Mouse (Mus musculus) embryonic facial prominence, embryonic 14.5 days (tissue): Measurements from ENCODE around the gene Gapvd1. TPM values are rescaled to one million over a fixed set of nuclear protein-coding genes. Genes with fewer than 3 reads are reported as not detected.
A peak's percentile ranks its signal among the peaks of the same experiment; 100 is the strongest.
"Not testable (repeated sequence)": the region's sequence is repeated elsewhere in the genome, so short reads cannot be mapped to it uniquely, and the experiment has no call there.

ENCODE experiments used
- ATAC-seq: fragments of 200-750 bp; cut with Nextera tagmentation; 2 replicates; pipeline ENCODE4 v1.8.0; 2017; ENCODE audit warnings: low read depth, moderate number of reproducible peaks, moderate TSS enrichment
- DNase-seq: peaks from one replicate; pipeline ENCODE4 v3.0.0-alpha.2; 2015; ENCODE audit warnings: low spot score
- H3K27ac ChIP-seq: fragments of 300-500 bp; sonication (generic); replicated peaks from 2 replicates; pipeline ENCODE4 v1.5.1; 2014; ENCODE audit warnings: low read depth, mild to moderate bottlenecking, low read length, moderate library complexity
- H3K27me3 ChIP-seq: fragments of 300-500 bp; sonication (generic); replicated peaks from 2 replicates; pipeline ENCODE4 v1.6.1; 2014; ENCODE audit warnings: low read length; ENCODE audit not compliant: control insufficient read depth, insufficient read depth
- H3K36me3 ChIP-seq: fragments of 300-500 bp; sonication (generic); 2 replicates; pipeline ENCODE4 v1.6.1; 2014; ENCODE audit warnings: low read length, mixed read lengths; ENCODE audit not compliant: control insufficient read depth, insufficient read depth
- H3K4me1 ChIP-seq: fragments of 300-500 bp; sonication (generic); 2 replicates; pipeline ENCODE4 v1.6.1; 2014; ENCODE audit warnings: antibody characterized with exemption, low read length; ENCODE audit not compliant: control insufficient read depth, insufficient read depth
- H3K4me2 ChIP-seq: fragments of 300-500 bp; sonication (generic); 2 replicates; pipeline ENCODE4 v1.6.1; 2014; ENCODE audit warnings: low read depth, mild to moderate bottlenecking, low read length, moderate library complexity, mixed read lengths
- H3K4me3 ChIP-seq: fragments of 300-500 bp; sonication (generic); 2 replicates; pipeline ENCODE4 v1.5.1; 2014; ENCODE audit warnings: low read depth, mild to moderate bottlenecking, low read length
- H3K9ac ChIP-seq: fragments of 300-500 bp; sonication (generic); 2 replicates; pipeline ENCODE4 v1.6.1; 2014; ENCODE audit warnings: low read depth, mild to moderate bottlenecking, low read length, moderate library complexity, mixed read lengths
- H3K9me3 ChIP-seq: fragments of 300-500 bp; sonication (generic); 2 replicates; pipeline ENCODE4 v1.6.1; 2016; ENCODE audit warnings: low read length; ENCODE audit not compliant: control insufficient read depth
- WGBS: fragments of 180-500 bp; shearing (Covaris S2); extraction: QIAGEN DNeasy Blood & Tissue Kit; methylation state at CpG from one replicate; pipeline ENCODE4 v1.1.7; 2014; 5-methylcytosine and 5-hydroxymethylcytosine counted together
- polyA plus RNA-seq: library from polyadenylated mRNA; unstranded; fragments of >200 nt; fragmentation: Nextera tagmentation; extraction: Ambion mirVana; gene quantifications from 2 replicates; pipeline ENCODE4 v1.2.1, GENCODE M21; 2014

Gapvd1 gene
- polyA plus RNA-seq, 1 experiment from 2014 or later, result 92.3 TPM

DNA sequence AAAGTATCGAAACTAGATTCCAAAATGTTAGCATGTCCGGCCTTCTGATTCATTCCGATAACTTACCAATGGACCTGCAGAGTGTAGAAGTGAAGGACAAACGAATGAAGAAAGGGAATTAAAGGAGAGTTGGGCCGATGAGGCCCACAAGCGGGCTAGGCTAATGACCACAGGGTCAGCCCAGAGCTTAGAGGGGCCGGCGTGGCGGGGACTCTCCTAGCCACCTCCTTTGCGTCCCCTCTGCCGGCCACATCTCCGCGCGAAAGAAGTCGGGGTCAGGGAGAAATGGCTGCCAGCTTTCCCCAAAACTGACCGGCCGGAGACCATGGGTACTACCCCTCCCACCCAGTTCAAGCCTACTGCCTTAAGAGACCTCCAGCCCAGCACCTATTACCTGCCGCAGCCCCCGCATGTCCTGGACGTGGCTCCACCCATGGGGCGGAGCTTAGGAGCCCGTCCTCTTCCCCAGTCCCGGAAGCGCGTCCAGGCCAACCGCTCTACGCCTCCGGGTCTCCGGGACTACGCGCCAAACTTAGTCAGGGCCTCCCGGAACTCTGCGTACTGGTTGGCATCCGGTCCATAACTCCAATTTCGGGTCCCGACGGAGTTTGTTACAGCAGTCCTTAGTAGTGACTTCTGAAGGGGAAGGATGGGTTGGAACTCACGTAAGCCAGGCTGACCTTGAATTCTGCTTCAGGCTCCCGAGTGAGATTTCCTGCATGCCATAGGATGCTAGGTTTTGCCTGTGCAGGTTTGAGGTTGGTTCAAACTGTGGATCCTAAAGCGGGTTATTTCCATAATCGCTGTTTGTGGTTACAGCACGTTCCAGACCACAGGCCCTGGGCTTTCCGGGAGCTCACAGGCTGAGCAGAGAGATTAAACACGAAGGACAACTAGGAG lies 44.6 kb upstream of the Gapvd1 start, which contains the start of gene Rabepk:
Gene Rabepk, minus strand, starts transcription at position 556 of the 900 bp plus-strand sequence.
- ATAC-seq, result peak; percentile 79
- WGBS, result 4% methylated on average over 38 of the region's 44 CpGs
- Histone ChIP-seq H3K9me3 (no peaks in the 10 kb centered on the region), H3K36me3 (peaks cover 26% of the 10 kb centered on the region; the same call in 1 of the 2 replicates), H3K4me3 (peak within 1 kb of the TSS; percentile 73), H3K27ac (peak within 1 kb of the TSS; percentile 82), H3K27me3 (no peaks in the 10 kb centered on the region), H3K4me2 (peak within 1 kb of the TSS; percentile 75), H3K4me1 (peaks cover 19% of the 10 kb centered on the region), H3K9ac (peak within 1 kb of the TSS; percentile 72)
- DNase-seq, result peak; percentile 94

DNA sequence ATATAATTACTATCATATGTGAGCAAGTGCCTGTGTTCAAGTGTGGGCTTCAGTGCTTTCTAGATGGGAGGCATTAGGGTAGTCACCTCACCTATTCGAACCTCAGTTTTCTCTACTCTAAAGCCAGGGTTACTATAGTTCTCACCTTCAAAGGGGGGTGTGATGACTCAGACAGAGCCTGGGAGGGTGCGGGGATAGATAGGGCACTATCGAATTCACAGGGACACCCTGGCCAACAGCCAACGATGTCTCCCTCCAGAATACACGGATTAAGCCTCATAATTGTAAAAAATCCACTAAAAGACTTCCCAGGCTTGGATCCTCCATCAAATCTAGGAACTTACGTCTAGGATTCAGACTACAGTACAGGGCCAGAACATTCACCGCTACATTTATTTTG lies 40.4 kb upstream of the Gapvd1 start:
- H3K9ac ChIP-seq, result no peak overlapping the region
- no peak overlapping the region for H3K27ac ChIP-seq
- H3K4me1 ChIP-seq, result peaks cover 9% of the 10 kb centered on the region
- no peak for ATAC-seq
- no peak overlapping the region for H3K4me3 ChIP-seq
- no peak overlapping the region for H3K4me2 ChIP-seq
- WGBS, result 78% methylated on average over 7 of the region's 7 CpGs
- H3K9me3 ChIP-seq, result no peaks in the 10 kb centered on the region
- H3K27me3 ChIP-seq, result no peaks in the 10 kb centered on the region
- DNase-seq, result no peak
- H3K36me3 ChIP-seq, result peaks cover 18% of the 10 kb centered on the region

DNA sequence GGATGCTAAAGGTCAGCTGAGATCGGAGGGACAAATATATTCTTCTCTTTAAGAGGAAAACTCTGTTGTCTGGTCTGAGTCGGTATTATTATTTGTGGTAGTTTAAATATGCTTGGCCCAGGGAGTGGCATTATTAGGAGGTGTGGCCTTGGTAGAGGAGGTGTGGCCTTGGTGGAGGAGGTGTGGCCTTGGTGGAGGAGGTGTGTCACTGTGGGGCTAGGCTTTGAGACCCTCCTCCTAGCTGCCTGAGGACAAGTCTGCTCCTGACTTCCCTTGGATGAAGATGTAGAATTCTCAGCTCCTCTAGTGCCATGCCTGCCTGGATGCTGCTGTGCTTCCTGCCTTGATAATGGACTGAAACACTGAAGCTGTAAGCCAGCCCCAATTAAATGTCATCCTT lies 39.5 kb upstream of the Gapvd1 start:
- 96% methylated on average over 2 of the region's 2 CpGs for WGBS
- no peak for DNase-seq

DNA sequence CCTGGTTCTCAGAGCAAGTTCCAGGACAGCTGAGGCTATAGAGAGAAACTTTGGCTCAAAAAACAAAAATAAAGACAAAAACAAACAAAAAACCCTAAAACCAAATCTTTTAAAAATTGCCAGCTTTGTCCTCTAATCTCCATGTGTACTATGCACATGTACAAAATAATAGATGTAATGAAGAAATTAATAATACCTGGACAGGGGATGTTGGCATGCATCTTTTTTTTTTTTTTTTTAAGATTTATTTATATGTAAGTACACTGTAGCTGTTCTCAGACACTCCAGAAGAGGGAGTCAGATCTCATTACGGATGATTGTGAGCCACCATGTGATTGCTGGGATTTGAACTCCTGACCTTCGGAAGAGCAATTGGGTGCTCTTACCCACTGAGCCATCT lies 37.5 kb upstream of the Gapvd1 start:
- not testable (repeated sequence) for H3K4me3 ChIP-seq, H3K27ac ChIP-seq, H3K4me1 ChIP-seq, DNase-seq, H3K4me2 ChIP-seq, H3K9me3 ChIP-seq, H3K27me3 ChIP-seq, H3K9ac ChIP-seq, ATAC-seq
- WGBS, result 97% methylated on average over 2 of the region's 2 CpGs
- peaks cover 21% of the 10 kb centered on the region for H3K36me3 ChIP-seq

More for the DNA sequence above, 39.5 kb upstream of the Gapvd1 start:
- H3K9me3 ChIP-seq, result no peaks in the 10 kb centered on the region
- H3K27ac ChIP-seq, result no peak overlapping the region
- peaks cover 5% of the 10 kb centered on the region for H3K4me1 ChIP-seq
- no peaks in the 10 kb centered on the region for H3K27me3 ChIP-seq
- no peak for ATAC-seq
- H3K4me2 ChIP-seq, result no peak overlapping the region
- H3K36me3 ChIP-seq, result peaks cover 21% of the 10 kb centered on the region
- no peak overlapping the region for H3K4me3 ChIP-seq
- H3K9ac ChIP-seq, result no peak overlapping the region

DNA sequence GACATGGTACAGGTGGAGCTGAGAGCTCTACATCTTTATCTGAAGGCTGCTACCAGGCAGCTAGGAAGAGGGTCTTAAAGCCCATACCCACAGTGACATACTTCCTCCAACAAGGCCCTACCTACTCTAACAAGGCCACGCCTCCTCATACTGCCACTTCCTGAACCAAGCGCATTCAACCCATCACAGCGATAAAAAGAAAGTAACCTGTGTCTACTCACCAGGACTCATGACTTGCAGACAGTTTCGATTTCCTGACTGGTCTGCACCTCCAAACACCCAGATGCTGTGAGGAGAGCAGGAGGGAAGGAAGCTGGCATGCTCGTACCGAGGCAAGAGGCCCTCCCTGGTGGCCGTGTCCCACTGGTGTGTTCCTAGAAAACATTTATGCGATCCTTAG lies 35.2 kb upstream of the Gapvd1 start:
- WGBS, result 89% methylated on average over 8 of the region's 8 CpGs

DNA sequence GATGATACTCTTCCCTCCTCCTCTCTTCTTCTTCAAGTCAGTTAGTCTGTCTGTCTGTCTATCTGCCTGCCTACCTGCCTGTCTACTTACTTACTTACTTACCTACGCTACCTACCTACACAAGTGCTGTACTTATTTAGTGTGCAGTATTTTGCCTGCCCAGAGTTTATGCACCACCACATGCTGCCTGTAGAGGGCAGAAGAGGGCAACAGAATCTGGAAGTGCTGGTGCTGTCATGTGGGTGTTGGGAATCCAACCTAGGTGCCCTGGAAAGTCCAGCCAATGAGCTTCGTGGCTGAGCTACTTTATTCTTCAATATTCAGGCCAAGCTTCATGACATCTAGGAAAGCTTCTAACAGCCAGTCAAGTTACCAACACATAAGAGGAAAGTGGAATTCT lies 29.1 kb upstream of the Gapvd1 start:
- Histone ChIP-seq H3K4me1 (no peaks in the 10 kb centered on the region), H3K4me3 (no peak overlapping the region), H3K9me3 (no peaks in the 10 kb centered on the region), H3K9ac (no peak overlapping the region), H3K27me3 (no peaks in the 10 kb centered on the region), H3K4me2 (no peak overlapping the region), H3K36me3 (peaks cover 62% of the 10 kb centered on the region), H3K27ac (no peak overlapping the region)
- DNase-seq, result no peak
- 80% methylated on average over 2 of the region's 2 CpGs for WGBS
- ATAC-seq, result no peak

More for the DNA sequence above, 35.2 kb upstream of the Gapvd1 start:
- no peak overlapping the region for H3K9ac ChIP-seq
- H3K4me3 ChIP-seq, result no peak overlapping the region
- no peak overlapping the region for H3K27ac ChIP-seq
- no peaks in the 10 kb centered on the region for H3K9me3 ChIP-seq
- no peak for ATAC-seq
- H3K4me2 ChIP-seq, result no peak overlapping the region
- DNase-seq, result no peak
- H3K4me1 ChIP-seq, result no peaks in the 10 kb centered on the region
- H3K27me3 ChIP-seq, result no peaks in the 10 kb centered on the region
- peaks cover 23% of the 10 kb centered on the region for H3K36me3 ChIP-seq

DNA sequence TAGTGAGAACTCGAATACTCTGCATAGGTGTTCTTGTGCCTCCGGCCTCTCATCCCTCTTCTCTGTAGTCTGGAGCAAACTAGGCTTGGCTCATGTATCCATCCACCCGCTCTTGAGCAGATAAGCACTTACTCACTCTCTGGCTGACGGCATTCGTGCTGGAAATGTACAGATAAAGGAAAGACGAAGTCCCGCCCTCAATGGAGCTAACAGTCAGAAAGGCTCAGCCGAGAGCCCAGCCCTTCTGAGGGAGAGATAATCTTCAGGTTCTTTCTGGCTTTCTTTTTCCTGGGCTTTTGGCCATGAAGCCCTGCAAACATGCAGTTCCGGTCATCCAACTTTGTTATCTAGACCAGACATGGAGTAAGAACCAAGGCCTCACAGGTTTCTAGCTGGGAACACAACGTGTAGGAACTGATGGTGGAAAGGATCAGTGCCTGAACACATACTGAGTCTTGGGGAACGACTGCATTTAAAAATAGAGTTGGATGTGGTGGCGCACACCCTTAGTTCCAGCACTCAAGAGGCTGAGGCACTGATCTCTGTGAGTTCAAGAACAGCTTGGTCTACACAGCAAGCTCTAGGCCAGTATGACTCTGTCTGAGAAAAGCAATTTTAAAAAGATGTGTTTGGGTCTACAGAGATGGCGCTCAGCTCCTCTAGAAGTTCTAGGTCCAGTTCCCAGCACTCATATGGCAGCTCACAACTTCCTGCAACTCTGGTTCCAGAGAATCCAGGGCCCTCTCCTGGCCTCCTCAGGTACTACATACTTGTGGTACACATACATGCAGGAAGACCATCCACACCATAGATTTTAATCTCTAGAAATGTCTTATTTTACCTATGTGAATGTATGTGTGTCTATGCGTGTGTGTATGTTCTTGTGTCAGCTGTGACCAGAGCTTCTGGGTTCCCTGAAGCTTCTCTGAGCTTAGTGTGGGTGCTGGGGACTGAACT lies 28.3 kb upstream of the Gapvd1 start:
- peaks cover 69% of the 10 kb centered on the region for H3K36me3 ChIP-seq
- H3K9ac ChIP-seq, result no peak overlapping the region
- H3K4me3 ChIP-seq, result no peak overlapping the region
- no peak overlapping the region for H3K27ac ChIP-seq
- no peaks in the 10 kb centered on the region for H3K27me3 ChIP-seq
- no peaks in the 10 kb centered on the region for H3K4me1 ChIP-seq
- H3K9me3 ChIP-seq, result no peaks in the 10 kb centered on the region
- no peak for DNase-seq
- ATAC-seq, result no peak
- H3K4me2 ChIP-seq, result no peak overlapping the region
- 90% methylated on average over 14 of the region's 14 CpGs for WGBS

DNA sequence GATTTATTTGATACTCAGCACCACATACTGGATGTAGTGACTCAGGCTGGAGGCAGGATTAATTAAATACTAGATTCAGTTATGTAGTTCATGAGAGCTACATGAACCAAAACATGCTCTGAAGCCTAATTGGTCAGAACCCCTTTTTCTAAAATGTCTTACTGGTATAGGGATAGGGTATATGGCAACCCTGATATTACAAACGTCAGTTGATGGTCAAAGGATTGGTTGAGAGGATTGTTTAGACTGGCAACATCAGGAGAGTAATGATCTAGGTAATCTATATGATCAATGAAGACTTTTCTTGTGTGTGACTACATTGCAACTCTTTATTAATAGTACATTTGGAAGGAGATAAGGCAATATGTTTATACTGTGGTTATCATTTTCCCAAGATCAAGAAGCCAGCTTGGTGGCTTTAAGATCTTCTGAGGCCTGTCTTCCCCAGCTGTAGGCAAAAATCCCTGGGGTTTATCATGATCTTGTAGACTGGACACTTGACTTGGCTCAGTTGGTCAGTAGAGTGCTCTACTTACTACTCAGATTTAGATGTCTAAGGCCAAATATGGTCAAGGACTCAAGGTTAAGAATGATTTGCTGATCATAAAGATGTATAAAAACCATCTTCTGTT lies 22.3 kb upstream of the Gapvd1 start:
- H3K27me3 ChIP-seq, result no peaks in the 10 kb centered on the region
- H3K27ac ChIP-seq, result no peak overlapping the region
- WGBS, result 54% methylated on average over 1 of the region's 1 CpGs
- no peaks in the 10 kb centered on the region for H3K9me3 ChIP-seq
- H3K9ac ChIP-seq, result no peak overlapping the region
- H3K4me2 ChIP-seq, result peak overlapping the region; percentile 67
- peaks cover 88% of the 10 kb centered on the region for H3K36me3 ChIP-seq
- H3K4me3 ChIP-seq, result 0 out of 2 replicates have a peak overlapping the region, but pooled peaks have one; percentile 18
- peaks cover 33% of the 10 kb centered on the region for H3K4me1 ChIP-seq
- ATAC-seq (no peak), DNase-seq (no peak)
